Mouse (Mus musculus): Measurements from ENCODE around the gene Prkcb. TPM values are rescaled to one million over a fixed set of nuclear protein-coding genes. Genes with fewer than 3 reads are reported as not detected.

Gene Prkcb
- polyA plus RNA-seq, 1 experiment from 2014 or later: 3.3 TPM

GRCm38 (mm10) chr7:122558085-122558811, 269.7 kb downstream of the Prkcb start:
- no peak overlapping the region for H3K4me2 ChIP-seq
- H3K4me1 ChIP-seq (replicated peaks): peaks cover 6% of the 10 kb centered on the region
- no peak overlapping the region for H3K4me3 ChIP-seq
- no peak overlapping the region for H3K9ac ChIP-seq
- no peaks in the 10 kb centered on the region for H3K27me3 ChIP-seq
- no peaks in the 10 kb centered on the region for H3K36me3 ChIP-seq
- no peaks in the 10 kb centered on the region for H3K9me3 ChIP-seq (replicated peaks)
- WGBS: 57% methylated on average over 7 of the region's 7 CpGs
- no peak for ATAC-seq (replicated peaks; ENCODE audit: insufficient number of reproducible peaks, insufficient read depth, low FRiP score, low read depth)
- no peak overlapping the region for H3K27ac ChIP-seq

- no peak overlapping the region for H3K27ac ChIP-seq
- no peak overlapping the region for H3K9ac ChIP-seq
- no peaks in the 10 kb centered on the region for H3K36me3 ChIP-seq
- ATAC-seq (replicated peaks; ENCODE audit: insufficient number of reproducible peaks, insufficient read depth, low FRiP score, low read depth): no peak
- no peak overlapping the region for H3K4me3 ChIP-seq
- 23% methylated on average over 6 of the region's 6 CpGs for WGBS
- no peak overlapping the region for H3K4me2 ChIP-seq
- H3K4me1 ChIP-seq (replicated peaks): peaks cover 6% of the 10 kb centered on the region
- H3K9me3 ChIP-seq (replicated peaks): no peaks in the 10 kb centered on the region
- H3K27me3 ChIP-seq: no peaks in the 10 kb centered on the region
Measured at GRCm38 (mm10) chr7:122558912-122559311, 270.4 kb downstream of the Prkcb start.

GRCm38 (mm10) chr7:122562586-122562985, 274.0 kb downstream of the Prkcb start:
- Histone ChIP-seq H3K9ac (no peak overlapping the region), H3K27me3 (no peaks in the 10 kb centered on the region), H3K36me3 (no peaks in the 10 kb centered on the region), H3K4me3 (no peak overlapping the region), H3K4me2 (no peak overlapping the region), H3K4me1 (replicated peaks) (peaks cover 6% of the 10 kb centered on the region), H3K9me3 (replicated peaks) (no peaks in the 10 kb centered on the region), H3K27ac (no peak overlapping the region)
- WGBS: 38% methylated on average over 5 of the region's 5 CpGs
- ATAC-seq (replicated peaks; ENCODE audit: insufficient number of reproducible peaks, insufficient read depth, low FRiP score, low read depth): no peak

GRCm38 (mm10) chr7:122565371-122565770, 276.8 kb downstream of the Prkcb start:
- no peak overlapping the region for H3K9ac ChIP-seq
- no peaks in the 10 kb centered on the region for H3K9me3 ChIP-seq (replicated peaks)
- no peak overlapping the region for H3K4me2 ChIP-seq
- peaks cover 6% of the 10 kb centered on the region for H3K4me1 ChIP-seq (replicated peaks)
- no peaks in the 10 kb centered on the region for H3K27me3 ChIP-seq
- H3K4me3 ChIP-seq: no peak overlapping the region
- no peak for ATAC-seq (replicated peaks; ENCODE audit: insufficient number of reproducible peaks, insufficient read depth, low FRiP score, low read depth)
- H3K27ac ChIP-seq: no peak overlapping the region
- no peaks in the 10 kb centered on the region for H3K36me3 ChIP-seq
- 89% methylated on average over 1 of the region's 1 CpGs for WGBS

DNA sequence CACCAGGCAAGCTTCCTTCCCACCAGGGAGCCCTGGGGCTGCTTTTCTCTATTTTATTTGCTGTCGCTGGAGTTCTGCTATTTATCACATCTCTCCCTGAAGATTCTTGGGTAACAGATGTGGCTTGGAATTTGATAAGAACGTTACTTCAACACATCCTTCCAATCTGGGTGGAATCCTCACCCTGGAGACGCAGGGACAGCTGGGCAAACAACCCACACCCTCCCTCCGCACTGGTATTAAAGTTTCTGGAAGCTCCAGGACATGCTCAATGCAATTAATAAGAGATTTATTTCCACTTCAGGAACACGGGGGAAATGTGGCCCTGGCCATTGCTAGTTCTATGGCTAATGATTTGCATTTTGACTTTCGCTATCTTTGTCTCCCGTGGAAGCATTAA, 277.5 kb downstream of the Prkcb start:
- H3K36me3 ChIP-seq: no peaks in the 10 kb centered on the region
- no peak overlapping the region for H3K4me2 ChIP-seq
- H3K27me3 ChIP-seq: no peaks in the 10 kb centered on the region
- no peak overlapping the region for H3K27ac ChIP-seq
- no peak overlapping the region for H3K9ac ChIP-seq
- 37% methylated on average over 7 of the region's 7 CpGs for WGBS
- peaks cover 6% of the 10 kb centered on the region for H3K4me1 ChIP-seq (replicated peaks)
- no peak overlapping the region for H3K4me3 ChIP-seq
- no peak for ATAC-seq (replicated peaks; ENCODE audit: insufficient number of reproducible peaks, insufficient read depth, low FRiP score, low read depth)
- H3K9me3 ChIP-seq (replicated peaks): no peaks in the 10 kb centered on the region

DNA sequence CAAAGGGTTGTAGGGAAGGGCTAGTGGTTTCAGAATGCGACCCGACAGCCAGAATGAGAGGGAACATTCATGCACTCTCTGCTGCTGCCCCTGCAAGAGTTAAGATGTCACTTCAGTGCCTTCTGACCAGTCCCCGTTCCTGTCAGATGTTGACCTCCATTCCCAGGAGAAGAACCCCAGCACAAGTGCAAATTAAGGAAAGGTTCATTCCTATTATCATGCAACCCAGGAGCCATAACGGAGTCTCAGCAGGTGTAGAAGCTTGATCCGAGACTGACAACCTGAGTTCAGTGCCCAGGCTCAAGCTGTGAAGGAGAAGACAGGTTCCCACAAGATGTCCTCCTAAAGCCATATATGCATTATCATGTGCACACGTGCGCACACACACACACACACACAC, 280.2 kb downstream of the Prkcb start:
- Histone ChIP-seq H3K4me3 (no peak overlapping the region), H3K9me3 (replicated peaks) (no peaks in the 10 kb centered on the region), H3K4me2 (no peak overlapping the region), H3K4me1 (replicated peaks) (no peaks in the 10 kb centered on the region), H3K27me3 (no peaks in the 10 kb centered on the region), H3K9ac (no peak overlapping the region), H3K27ac (no peak overlapping the region), H3K36me3 (no peaks in the 10 kb centered on the region)
- no peak for ATAC-seq (replicated peaks; ENCODE audit: insufficient number of reproducible peaks, insufficient read depth, low FRiP score, low read depth)
- WGBS: 83% methylated on average over 7 of the region's 7 CpGs

- Histone ChIP-seq H3K27me3 (no peaks in the 10 kb centered on the region), H3K27ac (no peak overlapping the region), H3K4me1 (replicated peaks) (no peaks in the 10 kb centered on the region), H3K9me3 (replicated peaks) (no peaks in the 10 kb centered on the region), H3K4me2 (no peak overlapping the region), H3K9ac (no peak overlapping the region), H3K36me3 (no peaks in the 10 kb centered on the region), H3K4me3 (no peak overlapping the region)
- 53% methylated on average over 4 of the region's 4 CpGs for WGBS
- ATAC-seq (replicated peaks; ENCODE audit: insufficient number of reproducible peaks, insufficient read depth, low FRiP score, low read depth): no peak
Measured at GRCm38 (mm10) chr7:122570407-122570806, 281.9 kb downstream of the Prkcb start.

DNA sequence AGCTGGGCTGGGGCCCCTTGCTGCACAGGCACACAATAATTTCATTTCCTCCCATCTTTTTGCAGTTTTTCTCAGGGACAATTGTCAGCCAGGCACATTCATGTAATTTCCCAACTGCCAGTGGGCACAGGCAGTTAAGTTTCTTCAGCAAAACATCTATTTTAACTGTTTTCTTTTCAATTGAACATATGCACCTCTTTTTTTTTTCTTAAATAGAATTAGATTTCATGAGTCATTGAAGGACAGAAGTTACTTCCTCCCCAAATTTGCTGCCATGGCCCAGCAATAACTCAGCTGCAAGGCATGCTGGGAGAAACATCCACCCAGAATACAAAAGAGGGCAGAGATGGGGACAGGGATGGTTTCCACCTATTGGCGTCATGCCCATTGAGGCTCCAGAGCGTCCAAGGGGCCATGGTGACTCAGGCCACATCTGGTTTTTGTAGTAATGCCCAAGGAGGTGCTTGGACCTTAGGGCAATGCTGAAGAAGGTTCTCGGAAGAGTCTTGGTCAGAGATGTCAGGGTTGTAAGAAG, 284.6 kb downstream of the Prkcb start:
- Histone ChIP-seq H3K27ac (no peak overlapping the region), H3K9ac (no peak overlapping the region), H3K9me3 (replicated peaks) (no peaks in the 10 kb centered on the region), H3K4me3 (no peak overlapping the region), H3K4me1 (replicated peaks) (no peaks in the 10 kb centered on the region), H3K36me3 (no peaks in the 10 kb centered on the region), H3K27me3 (no peaks in the 10 kb centered on the region), H3K4me2 (no peak overlapping the region)
- WGBS: 80% methylated on average over 3 of the region's 3 CpGs
- ATAC-seq (replicated peaks; ENCODE audit: insufficient number of reproducible peaks, insufficient read depth, low FRiP score, low read depth): no peak

- H3K36me3 ChIP-seq: no peaks in the 10 kb centered on the region
- no peak overlapping the region for H3K27ac ChIP-seq
- no peak overlapping the region for H3K4me3 ChIP-seq
- no peak for ATAC-seq (replicated peaks; ENCODE audit: insufficient number of reproducible peaks, insufficient read depth, low FRiP score, low read depth)
- WGBS: 71% methylated on average over 7 of the region's 7 CpGs
- no peak overlapping the region for H3K9ac ChIP-seq
- no peaks in the 10 kb centered on the region for H3K9me3 ChIP-seq (replicated peaks)
- H3K4me1 ChIP-seq (replicated peaks): no peaks in the 10 kb centered on the region
- no peak overlapping the region for H3K4me2 ChIP-seq
- no peaks in the 10 kb centered on the region for H3K27me3 ChIP-seq
Measured at GRCm38 (mm10) chr7:122574418-122574817, 285.9 kb downstream of the Prkcb start.

- ATAC-seq (replicated peaks; ENCODE audit: insufficient number of reproducible peaks, insufficient read depth, low FRiP score, low read depth): no peak
- Histone ChIP-seq H3K9ac (no peak overlapping the region), H3K9me3 (replicated peaks) (no peaks in the 10 kb centered on the region), H3K27ac (no peak overlapping the region), H3K27me3 (no peaks in the 10 kb centered on the region), H3K4me2 (no peak overlapping the region), H3K4me1 (replicated peaks) (no peaks in the 10 kb centered on the region), H3K4me3 (no peak overlapping the region), H3K36me3 (no peaks in the 10 kb centered on the region)
- WGBS: 78% methylated on average over 5 of the region's 5 CpGs
Measured at GRCm38 (mm10) chr7:122575056-122575455, 286.5 kb downstream of the Prkcb start.

DNA sequence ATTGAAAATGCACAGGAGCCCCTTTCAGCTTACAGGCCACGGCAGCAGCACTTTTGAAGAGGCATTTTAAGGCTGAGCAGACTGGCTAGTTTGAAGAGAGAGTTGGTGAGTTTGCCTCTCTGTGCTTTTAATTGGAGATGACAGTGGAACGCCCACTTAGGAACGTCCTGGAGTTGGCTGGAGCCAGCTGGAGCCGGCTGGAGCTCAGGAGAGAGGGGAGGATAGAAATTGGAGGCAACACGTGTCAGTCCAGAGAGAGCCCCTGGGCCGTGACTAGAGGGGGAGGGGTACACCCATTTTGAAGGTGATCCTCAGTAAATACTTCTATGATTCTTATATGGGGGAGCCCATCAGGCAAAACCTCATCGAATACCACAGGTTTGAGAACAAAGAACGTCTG, 287.0 kb downstream of the Prkcb start:
- 33% methylated on average over 8 of the region's 8 CpGs for WGBS
- Histone ChIP-seq H3K4me2 (no peak overlapping the region), H3K9ac (no peak overlapping the region), H3K27ac (no peak overlapping the region), H3K4me3 (no peak overlapping the region), H3K27me3 (no peaks in the 10 kb centered on the region), H3K4me1 (replicated peaks) (no peaks in the 10 kb centered on the region), H3K9me3 (replicated peaks) (no peaks in the 10 kb centered on the region), H3K36me3 (no peaks in the 10 kb centered on the region)
- no peak for ATAC-seq (replicated peaks; ENCODE audit: insufficient number of reproducible peaks, insufficient read depth, low FRiP score, low read depth)

DNA sequence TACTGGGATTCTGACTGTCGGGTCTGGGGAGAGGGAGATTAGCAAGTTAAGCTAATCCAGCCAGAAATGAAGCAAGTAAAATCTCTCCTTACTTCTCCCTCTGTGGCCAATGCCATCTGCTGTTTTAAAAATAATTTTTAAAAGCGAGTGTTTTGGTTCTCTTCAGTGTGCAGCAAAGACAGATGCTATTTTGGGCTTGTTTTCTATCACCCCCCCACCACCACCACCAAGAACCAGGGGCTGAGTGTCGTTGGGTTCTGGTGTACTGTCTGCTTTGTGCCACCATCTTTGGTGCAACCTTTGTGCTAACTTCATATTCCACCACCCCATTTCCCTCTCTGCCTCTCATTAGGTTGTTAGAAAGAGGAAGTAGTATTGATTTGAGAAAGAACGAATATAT, 289.0 kb downstream of the Prkcb start:
- Histone ChIP-seq H3K36me3 (no peaks in the 10 kb centered on the region), H3K9ac (no peak overlapping the region), H3K4me3 (no peak overlapping the region), H3K27ac (no peak overlapping the region), H3K9me3 (replicated peaks) (no peaks in the 10 kb centered on the region), H3K4me1 (replicated peaks) (no peaks in the 10 kb centered on the region), H3K4me2 (no peak overlapping the region), H3K27me3 (no peaks in the 10 kb centered on the region)
- WGBS: 61% methylated on average over 4 of the region's 4 CpGs
- ATAC-seq (replicated peaks; ENCODE audit: insufficient number of reproducible peaks, insufficient read depth, low FRiP score, low read depth): no peak
